21 mouse cellular contexts compared by ENCODE assay signal in genomic region chr3:55292783-55293430, GRCm38 (mm10). TPM values are rescaled to one million over a fixed set of nuclear protein-coding genes. Genes with fewer than 3 reads are reported as not detected.
DNase-seq lines count a peak whose midpoint lies in the region; ATAC-seq and TF ChIP-seq lines count a peak whose summit lies in the region.
"Had no signal": no experiment of that assay in that cellular context is flagged by ENCODE, and none has a peak within 500 bp of the region (broad histone marks: within the 10 kb centered on the region; RNA-seq: fewer than 3 reads in every experiment).

No protein-coding gene starts in this region.

- peaks cover 28% of the 10 kb centered on the region for H3K4me1 ChIP-seq in hindbrain, embryonic 14.5 days (replicated peaks; ENCODE audit: control insufficient read depth, insufficient read depth, low read length)
- no peaks in the 10 kb centered on the region for H3K4me1 ChIP-seq in hindbrain, embryonic 11.5 days (replicated peaks; ENCODE audit: control insufficient read depth, insufficient read depth, low read length)
- H3K4me1 ChIP-seq in midbrain, embryonic 15.5 days, result 0 out of 2 replicates have a peak, but pooled peaks cover 8% of the 10 kb centered on the region
- H3K4me1 ChIP-seq in midbrain, embryonic 16.5 days (ENCODE audit: control insufficient read depth, insufficient read depth, low read length), result peaks cover 4% of the 10 kb centered on the region; the same call in 1 of the 2 replicates
- H3K4me1 ChIP-seq in embryonic fibroblast, embryonic 13.5 days (ENCODE audit: control insufficient read depth, insufficient read depth, low read length), result peaks cover 4% of the 10 kb centered on the region
- H3K4me1 ChIP-seq: embryonic facial prominence, embryonic 12.5 days; heart, embryonic 12.5 days; liver, embryonic 15.5 days had no signal

- no peaks in the 10 kb centered on the region for H3K9me3 ChIP-seq in hindbrain, embryonic 14.5 days (ENCODE audit: control insufficient read depth, low read length)
- H3K9me3 ChIP-seq in hindbrain, embryonic 11.5 days (ENCODE audit: control insufficient read depth, low read length), result no peaks in the 10 kb centered on the region
- no peaks in the 10 kb centered on the region for H3K9me3 ChIP-seq in midbrain, embryonic 15.5 days
- H3K9me3 ChIP-seq in midbrain, embryonic 16.5 days (replicated peaks; ENCODE audit: control insufficient read depth, low read length, poor library complexity, severe bottlenecking), result no peaks in the 10 kb centered on the region
- H3K9me3 ChIP-seq: embryonic facial prominence, embryonic 12.5 days; heart, embryonic 12.5 days; limb, embryonic 13.5 days; liver, embryonic 15.5 days had no signal

- H3K4me3 ChIP-seq in hindbrain, embryonic 14.5 days (replicated peaks; ENCODE audit: low read length), result no peak overlapping the region
- no peak overlapping the region for H3K4me3 ChIP-seq in hindbrain, embryonic 11.5 days (ENCODE audit: low read depth, low read length)
- no peak overlapping the region for H3K4me3 ChIP-seq in midbrain, embryonic 15.5 days
- H3K4me3 ChIP-seq in midbrain, embryonic 16.5 days (ENCODE audit: low read depth, low read length), result no peak overlapping the region
- no peak overlapping the region for H3K4me3 ChIP-seq in embryonic fibroblast, embryonic 13.5 days (ENCODE audit: insufficient read depth, low read length)
- H3K4me3 ChIP-seq: embryonic facial prominence, embryonic 12.5 days; gastrocnemius, adult 2 months; heart, embryonic 12.5 days; limb, embryonic 13.5 days; liver, embryonic 15.5 days had no signal

- 59% methylated on average over 10 of the region's 10 CpGs for WGBS in hindbrain, embryonic 14.5 days
- 71% methylated on average over 10 of the region's 10 CpGs for WGBS in hindbrain, embryonic 11.5 days
- WGBS in midbrain, embryonic 15.5 days, result 57% methylated on average over 10 of the region's 10 CpGs
- 59% methylated on average over 10 of the region's 10 CpGs for WGBS in midbrain, embryonic 16.5 days

- TF ChIP-seq CTCF in embryonic fibroblast, embryonic 13.5 days (IDR thresholded peaks at IDR 0.05; ENCODE audit: borderline replicate concordance, insufficient read depth, low read length), result no peak

- TF ChIP-seq POLR2A in embryonic fibroblast, embryonic 13.5 days (IDR thresholded peaks at IDR 0.05; ENCODE audit: low read depth, low read length), result no peak

- DNase-seq in hindbrain, embryonic 14.5 days (ENCODE audit: low spot score), result no peak
- DNase-seq in hindbrain, embryonic 11.5 days (ENCODE audit: low spot score), result no peak
- DNase-seq in adrenal gland, adult 8-10 months, result no peak
- DNase-seq in adrenal gland, postnatal 4 days (ENCODE audit: low spot score in 2 of 2), result no peak
- DNase-seq: cerebellum, adult 9-10 months; gastrocnemius, adult 2 months; kidney, adult 9 months; kidney, postnatal 4 days; spleen, adult 18-20 months; thymus, adult 2 months had no signal

- no peak overlapping the region for H3K27ac ChIP-seq in hindbrain, embryonic 14.5 days
- H3K27ac ChIP-seq in hindbrain, embryonic 11.5 days (ENCODE audit: low read depth, low read length), result no peak overlapping the region
- peak overlapping the region; percentile 28; the same call in 1 of the 2 replicates for H3K27ac ChIP-seq in midbrain, embryonic 15.5 days
- no peak overlapping the region for H3K27ac ChIP-seq in midbrain, embryonic 16.5 days (ENCODE audit: low read length)
- H3K27ac ChIP-seq in embryonic fibroblast, embryonic 13.5 days (ENCODE audit: insufficient read depth, low read length), result peak overlapping the region; percentile 19; the same call in 1 of the 2 replicates
- H3K27ac ChIP-seq: embryonic facial prominence, embryonic 12.5 days; gastrocnemius, adult 2 months; limb, embryonic 13.5 days; liver, embryonic 15.5 days had no signal

- no peaks in the 10 kb centered on the region for H3K27me3 ChIP-seq in hindbrain, embryonic 14.5 days (ENCODE audit: control insufficient read depth, insufficient read depth, low read length)
- no peaks in the 10 kb centered on the region for H3K27me3 ChIP-seq in hindbrain, embryonic 11.5 days (ENCODE audit: control insufficient read depth, insufficient read depth, low read length)
- H3K27me3 ChIP-seq in midbrain, embryonic 15.5 days (replicated peaks), result no peaks in the 10 kb centered on the region
- H3K27me3 ChIP-seq in midbrain, embryonic 16.5 days (ENCODE audit: control insufficient read depth, insufficient read depth, low read depth, low read length), result no peaks in the 10 kb centered on the region
- H3K27me3 ChIP-seq: CH12.LX; embryonic facial prominence, embryonic 12.5 days; heart, embryonic 12.5 days; limb, embryonic 13.5 days; liver, embryonic 15.5 days had no signal

- H3K9ac ChIP-seq in hindbrain, embryonic 14.5 days, result no peak overlapping the region
- H3K9ac ChIP-seq in hindbrain, embryonic 11.5 days (ENCODE audit: low read depth, low read length), result no peak overlapping the region
- H3K9ac ChIP-seq in midbrain, embryonic 15.5 days, result no peak overlapping the region
- no peak overlapping the region for H3K9ac ChIP-seq in midbrain, embryonic 16.5 days (ENCODE audit: low read depth, low read length)
- H3K9ac ChIP-seq: embryonic facial prominence, embryonic 12.5 days; heart, embryonic 12.5 days; limb, embryonic 13.5 days; liver, embryonic 15.5 days had no signal

- no peak overlapping the region for H3K4me2 ChIP-seq in hindbrain, embryonic 14.5 days (replicated peaks)
- no peak overlapping the region for H3K4me2 ChIP-seq in hindbrain, embryonic 11.5 days (replicated peaks; ENCODE audit: low read depth, low read length)
- no peak overlapping the region for H3K4me2 ChIP-seq in midbrain, embryonic 15.5 days
- no peak overlapping the region for H3K4me2 ChIP-seq in midbrain, embryonic 16.5 days (ENCODE audit: low read length)
- H3K4me2 ChIP-seq: embryonic facial prominence, embryonic 12.5 days; heart, embryonic 12.5 days; limb, embryonic 13.5 days; liver, embryonic 15.5 days had no signal

- H3K36me3 ChIP-seq in hindbrain, embryonic 14.5 days (replicated peaks; ENCODE audit: control insufficient read depth, insufficient read depth), result no peaks in the 10 kb centered on the region
- no peaks in the 10 kb centered on the region for H3K36me3 ChIP-seq in hindbrain, embryonic 11.5 days (ENCODE audit: control insufficient read depth, insufficient read depth, low read length)
- no peaks in the 10 kb centered on the region for H3K36me3 ChIP-seq in midbrain, embryonic 15.5 days (replicated peaks)
- no peaks in the 10 kb centered on the region for H3K36me3 ChIP-seq in midbrain, embryonic 16.5 days (ENCODE audit: control insufficient read depth, insufficient read depth, low read length)
- H3K36me3 ChIP-seq: embryonic facial prominence, embryonic 12.5 days; heart, embryonic 12.5 days; limb, embryonic 13.5 days; liver, embryonic 15.5 days had no signal

- peak; percentile 48; the same call in 1 of the 2 replicates for ATAC-seq in hindbrain, embryonic 14.5 days (ENCODE audit: low FRiP score)
- ATAC-seq in hindbrain, embryonic 11.5 days (ENCODE audit: low FRiP score), result no peak
- ATAC-seq in midbrain, embryonic 15.5 days (replicated peaks), result 0 out of 2 replicates have a peak, but pooled peaks have one; percentile 21
- no peak for ATAC-seq in midbrain, embryonic 16.5 days
- ATAC-seq: lung, postnatal 0 days had no signal

RNA-seq across cellular contexts. Expression of gene Dclk1, which starts 50.7 kb away (rescaled TPM):
- polyA plus RNA-seq in hindbrain, embryonic 14.5 days (2014; fragmentation: Nextera tagmentation; extraction: Ambion mirVana), result 256 and 290 TPM in 2 replicates
- polyA plus RNA-seq in hindbrain, embryonic 11.5 days (2014; fragmentation: Nextera tagmentation; extraction: Ambion mirVana), result 76.6 and 94.8 TPM in 2 replicates
- polyA plus RNA-seq in midbrain, embryonic 15.5 days (2015; fragmentation: Nextera tagmentation; extraction: Ambion mirVana), result 308 and 336 TPM in 2 replicates
- polyA plus RNA-seq in midbrain, embryonic 16.5 days (2015; fragmentation: Nextera tagmentation; extraction: Ambion mirVana), result 293 and 328 TPM in 2 replicates
- polyA plus RNA-seq in embryonic fibroblast, embryonic 13.5 days (2011; ENCODE audit: insufficient read length, low read depth, missing spikeins), result 39.1 and 89.6 TPM in 2 replicates
- total RNA-seq in adrenal gland, adult 8-10 months (2022), result 1 to 10 TPM; 1.7 to 3.7 (median 2.4) TPM
- 10 to 100 TPM; 23.0 to 25.0 TPM for total RNA-seq in adrenal gland, postnatal 4 days (2021)
- total RNA-seq: CH12.LX; granulocyte monocyte progenitor cell, adult 5-6 weeks; megakaryocyte progenitor cell, adult 5-6 weeks had no signal

Comparison
In these comparisons a context has a peak if more than half of its experiments do, and no peak if none do; other contexts are left out.
1. ATAC-seq: peak in hindbrain, embryonic 14.5 days (single experiment) and midbrain, embryonic 15.5 days (single experiment); none in hindbrain, embryonic 11.5 days (single experiment) and midbrain, embryonic 16.5 days (single experiment).
2. H3K27ac ChIP-seq: peak in midbrain, embryonic 15.5 days (single experiment) and embryonic fibroblast, embryonic 13.5 days (single experiment); none in hindbrain, embryonic 14.5 days (single experiment), hindbrain, embryonic 11.5 days (single experiment) and midbrain, embryonic 16.5 days (single experiment).